ENCODE assay signal across 9 mouse cellular contexts in genomic region chr16:32273338-32273737, GRCm38 (mm10). TPM values are rescaled to one million over a fixed set of nuclear protein-coding genes. Genes with fewer than 3 reads are reported as not detected.
A peak's percentile ranks its signal among the peaks of the same experiment; 100 is the strongest.
DNase-seq lines count a peak whose midpoint lies in the region; ATAC-seq and TF ChIP-seq lines count a peak whose summit lies in the region.
"Had no signal": no experiment of that assay in that cellular context is flagged by ENCODE, and none has a peak within 500 bp of the region (broad histone marks: within the 10 kb centered on the region; RNA-seq: fewer than 3 reads in every experiment).

No protein-coding gene starts in this region.

- H3K4me1 ChIP-seq in hindbrain, embryonic 11.5 days (replicated peaks; ENCODE audit: control insufficient read depth, insufficient read depth, low read length) = no peaks in the 10 kb centered on the region
- peaks cover 6% of the 10 kb centered on the region for H3K4me1 ChIP-seq in hindbrain, embryonic 14.5 days (replicated peaks; ENCODE audit: control insufficient read depth, insufficient read depth, low read length)
- H3K4me1 ChIP-seq in ES-E14 (ENCODE audit: control insufficient read depth in 2 of 2, insufficient read depth in 2 of 2, low read length in 2 of 2, poor library complexity in 1 of 2) = peaks cover 0 to 9% of the 10 kb centered on the region in 2 experiments; a peak in 3 of 4 replicates
- H3K4me1 ChIP-seq in liver, postnatal 0 days (ENCODE audit: insufficient read depth) = peaks cover 12% of the 10 kb centered on the region; the same call in 1 of the 2 replicates
- peaks cover 6% of the 10 kb centered on the region for H3K4me1 ChIP-seq in heart, embryonic 12.5 days (replicated peaks)

- DNase-seq in hindbrain, embryonic 11.5 days (ENCODE audit: low spot score) = peak; percentile 20
- no peak for DNase-seq in hindbrain, embryonic 14.5 days (ENCODE audit: low spot score)
- DNase-seq in A20 (ENCODE audit: low read depth, low spot score) = peak; percentile 62
- peak; percentile 68 for DNase-seq in ES-E14 (ENCODE audit: low read depth, low spot score)
- DNase-seq in liver, postnatal 0 days = peak; percentile 45
- DNase-seq in layer of hippocampus, postnatal 25 days (ENCODE audit: extremely low spot score in 1 of 2, low spot score in 1 of 2) = no peak

- H3K36me3 ChIP-seq in hindbrain, embryonic 11.5 days (ENCODE audit: control insufficient read depth, insufficient read depth, low read length) = no peaks in the 10 kb centered on the region
- no peaks in the 10 kb centered on the region for H3K36me3 ChIP-seq in hindbrain, embryonic 14.5 days (replicated peaks; ENCODE audit: control insufficient read depth, insufficient read depth)
- H3K36me3 ChIP-seq in ES-E14 (ENCODE audit: control insufficient read depth, insufficient read depth, low read length, poor library complexity, severe bottlenecking) = no peaks in the 10 kb centered on the region
- H3K36me3 ChIP-seq in liver, postnatal 0 days (replicated peaks; ENCODE audit: insufficient read depth, low read length) = no peaks in the 10 kb centered on the region
- H3K36me3 ChIP-seq in heart, embryonic 12.5 days = no peaks in the 10 kb centered on the region

- no peaks in the 10 kb centered on the region for H3K27me3 ChIP-seq in hindbrain, embryonic 11.5 days (ENCODE audit: control insufficient read depth, insufficient read depth, low read length)
- H3K27me3 ChIP-seq in hindbrain, embryonic 14.5 days (ENCODE audit: control insufficient read depth, insufficient read depth, low read length) = no peaks in the 10 kb centered on the region
- no peaks in the 10 kb centered on the region for H3K27me3 ChIP-seq in liver, postnatal 0 days (ENCODE audit: insufficient read depth, low read length)
- no peaks in the 10 kb centered on the region for H3K27me3 ChIP-seq in heart, embryonic 12.5 days (replicated peaks)

- H3K9ac ChIP-seq in hindbrain, embryonic 11.5 days (ENCODE audit: low read depth, low read length) = no peak overlapping the region
- no peak overlapping the region for H3K9ac ChIP-seq in hindbrain, embryonic 14.5 days
- H3K9ac ChIP-seq in ES-E14 (ENCODE audit: insufficient read depth, low read depth, low read length, poor library complexity, severe bottlenecking) = no peak overlapping the region
- H3K9ac ChIP-seq in liver, postnatal 0 days (replicated peaks) = no peak overlapping the region
- H3K9ac ChIP-seq in heart, embryonic 12.5 days = no peak overlapping the region

- no peak for ATAC-seq in hindbrain, embryonic 11.5 days (ENCODE audit: low FRiP score)
- no peak for ATAC-seq in hindbrain, embryonic 14.5 days (ENCODE audit: low FRiP score)
- ATAC-seq in liver, postnatal 0 days = no peak
- ATAC-seq in erythroblast, adult 5-6 weeks (replicated peaks; ENCODE audit: low FRiP score, poor library complexity, severe bottlenecking) = no peak
- ATAC-seq in heart, embryonic 12.5 days (ENCODE audit: insufficient number of reproducible peaks, low FRiP score) = no peak

- no peak overlapping the region for H3K4me2 ChIP-seq in hindbrain, embryonic 11.5 days (replicated peaks; ENCODE audit: low read depth, low read length)
- no peak overlapping the region for H3K4me2 ChIP-seq in hindbrain, embryonic 14.5 days (replicated peaks)
- H3K4me2 ChIP-seq in liver, postnatal 0 days (ENCODE audit: low read depth, low read length) = no peak overlapping the region
- H3K4me2 ChIP-seq in heart, embryonic 12.5 days = no peak overlapping the region

- H3K9me3 ChIP-seq in hindbrain, embryonic 11.5 days (ENCODE audit: control insufficient read depth, low read length) = no peaks in the 10 kb centered on the region
- H3K9me3 ChIP-seq in hindbrain, embryonic 14.5 days (ENCODE audit: control insufficient read depth, low read length) = no peaks in the 10 kb centered on the region
- H3K9me3 ChIP-seq in ES-E14 (ENCODE audit: control insufficient read depth, insufficient read depth, low read depth, low read length) = no peaks in the 10 kb centered on the region
- H3K9me3 ChIP-seq in liver, postnatal 0 days (ENCODE audit: low read length) = no peaks in the 10 kb centered on the region
- no peaks in the 10 kb centered on the region; the same call in 1 of the 2 replicates for H3K9me3 ChIP-seq in heart, embryonic 12.5 days (replicated peaks)

- no peak overlapping the region for H3K27ac ChIP-seq in hindbrain, embryonic 11.5 days (ENCODE audit: low read depth, low read length)
- no peak overlapping the region for H3K27ac ChIP-seq in hindbrain, embryonic 14.5 days
- no peak overlapping the region for H3K27ac ChIP-seq in ES-E14 (ENCODE audit: insufficient read depth, low read depth, low read length, poor library complexity, severe bottlenecking)
- H3K27ac ChIP-seq in liver, postnatal 0 days (ENCODE audit: low read depth) = no peak overlapping the region
- no peak overlapping the region for H3K27ac ChIP-seq in heart, embryonic 12.5 days (ENCODE audit: poor library complexity, severe bottlenecking)
- H3K27ac ChIP-seq: macrophage had no signal

- TF ChIP-seq EP300 in liver, postnatal 0 days (IDR thresholded peaks at IDR 0.05; ENCODE audit: low read depth) = no peak

- no peak overlapping the region for H3K4me3 ChIP-seq in hindbrain, embryonic 11.5 days (ENCODE audit: low read depth, low read length)
- no peak overlapping the region for H3K4me3 ChIP-seq in hindbrain, embryonic 14.5 days (replicated peaks; ENCODE audit: low read length)
- no peak overlapping the region for H3K4me3 ChIP-seq in ES-E14 (ENCODE audit: insufficient read depth in 1 of 2, low read depth in 1 of 2, low read length in 2 of 2, poor library complexity in 1 of 2, severe bottlenecking in 1 of 2)
- no peak overlapping the region for H3K4me3 ChIP-seq in liver, postnatal 0 days (ENCODE audit: low read depth, low read length)
- no peak overlapping the region for H3K4me3 ChIP-seq in heart, embryonic 12.5 days

- peak; percentile 72 for TF ChIP-seq CTCF in liver, postnatal 0 days (IDR thresholded peaks at IDR 0.05; ENCODE audit: low read depth)

- in situ Hi-C loops in ES-E14 (cut with MboI; ENCODE audit: low sequenced_read_pairs in 2 of 2, unreplicated experiment in 2 of 2) = no loop called here

- WGBS in hindbrain, embryonic 11.5 days = 49% methylated on average over 9 of the region's 9 CpGs
- 50% methylated on average over 9 of the region's 9 CpGs for WGBS in hindbrain, embryonic 14.5 days
- WGBS in liver, postnatal 0 days (ENCODE audit: insufficient replicate concordance) = 61% methylated on average over 9 of the region's 9 CpGs
- WGBS in heart, embryonic 12.5 days = 53% methylated on average over 9 of the region's 9 CpGs

RNA-seq across cellular contexts. Expression of gene Smco1, which starts 2.1 kb away (rescaled TPM):
- not detected in 2 replicates for polyA plus RNA-seq in hindbrain, embryonic 11.5 days (2014; fragmentation: Nextera tagmentation; extraction: Ambion mirVana)
- 0.19 TPM in 1 of 2 replicates, not detected in the other for polyA plus RNA-seq in hindbrain, embryonic 14.5 days (2014; fragmentation: Nextera tagmentation; extraction: Ambion mirVana)
- not detected in 2 replicates for total RNA-seq in ES-E14 (2012; rRNA removed)
- not detected in 2 replicates for polyA plus RNA-seq in liver, postnatal 0 days (2015; fragmentation: Nextera tagmentation; extraction: Ambion mirVana)
- total RNA-seq in erythroblast, adult 5-6 weeks (2015; ENCODE audit: low replicate concordance) = not detected in 2 replicates
- total RNA-seq in erythroblast, adult 5-6 weeks (2017; ENCODE audit: low replicate concordance) = not detected in 2 replicates
- 0.18 TPM in 1 of 2 replicates, not detected in the other for polyA plus RNA-seq in heart, embryonic 12.5 days (2016; fragmentation: Nextera tagmentation; extraction: Ambion mirVana)
- under 1 TPM; 0.20 to 0.26 TPM for total RNA-seq in layer of hippocampus, postnatal 25 days (2021)
- polyA plus RNA-seq: macrophage had no signal

RNA-seq across cellular contexts. Expression of gene Rnf168, which starts 3.9 kb away (rescaled TPM):
- polyA plus RNA-seq in hindbrain, embryonic 11.5 days (2014; fragmentation: Nextera tagmentation; extraction: Ambion mirVana) = 25.8 and 31.1 TPM in 2 replicates
- polyA plus RNA-seq in hindbrain, embryonic 14.5 days (2014; fragmentation: Nextera tagmentation; extraction: Ambion mirVana) = 23.2 and 28.0 TPM in 2 replicates
- total RNA-seq in ES-E14 (2012; rRNA removed) = 21.3 and 28.2 TPM in 2 replicates
- polyA plus RNA-seq in liver, postnatal 0 days (2015; fragmentation: Nextera tagmentation; extraction: Ambion mirVana) = 8.7 and 10.7 TPM in 2 replicates
- total RNA-seq in erythroblast, adult 5-6 weeks (2015; ENCODE audit: low replicate concordance) = 5.0 and 10.0 TPM in 2 replicates
- total RNA-seq in erythroblast, adult 5-6 weeks (2017; ENCODE audit: low replicate concordance) = 27.6 and 29.0 TPM in 2 replicates
- 26.6 and 27.3 TPM in 2 replicates for polyA plus RNA-seq in heart, embryonic 12.5 days (2016; fragmentation: Nextera tagmentation; extraction: Ambion mirVana)
- total RNA-seq in layer of hippocampus, postnatal 25 days (2021) = 10 to 100 TPM; 25.0 to 26.5 TPM

RNA-seq across cellular contexts. Expression of gene Wdr53, which starts 26.3 kb away (rescaled TPM):
- polyA plus RNA-seq in hindbrain, embryonic 11.5 days (2014; fragmentation: Nextera tagmentation; extraction: Ambion mirVana) = 16.6 and 18.8 TPM in 2 replicates
- 11.0 and 15.6 TPM in 2 replicates for polyA plus RNA-seq in hindbrain, embryonic 14.5 days (2014; fragmentation: Nextera tagmentation; extraction: Ambion mirVana)
- total RNA-seq in ES-E14 (2012; rRNA removed) = 11.5 and 14.9 TPM in 2 replicates
- 10.7 and 10.8 TPM in 2 replicates for polyA plus RNA-seq in liver, postnatal 0 days (2015; fragmentation: Nextera tagmentation; extraction: Ambion mirVana)
- 0.58 and 2.3 TPM in 2 replicates for total RNA-seq in erythroblast, adult 5-6 weeks (2015; ENCODE audit: low replicate concordance)
- 5.3 and 5.6 TPM in 2 replicates for total RNA-seq in erythroblast, adult 5-6 weeks (2017; ENCODE audit: low replicate concordance)
- 11.9 and 12.5 TPM in 2 replicates for polyA plus RNA-seq in heart, embryonic 12.5 days (2016; fragmentation: Nextera tagmentation; extraction: Ambion mirVana)
- 10 to 100 TPM; 12.8 to 13.7 TPM for total RNA-seq in layer of hippocampus, postnatal 25 days (2021)

RNA-seq across cellular contexts. Expression of gene Fbxo45, which starts 26.4 kb away (rescaled TPM):
- 15.6 and 22.8 TPM in 2 replicates for polyA plus RNA-seq in hindbrain, embryonic 11.5 days (2014; fragmentation: Nextera tagmentation; extraction: Ambion mirVana)
- polyA plus RNA-seq in hindbrain, embryonic 14.5 days (2014; fragmentation: Nextera tagmentation; extraction: Ambion mirVana) = 19.0 and 20.3 TPM in 2 replicates
- total RNA-seq in ES-E14 (2012; rRNA removed) = 11.4 and 14.2 TPM in 2 replicates
- polyA plus RNA-seq in liver, postnatal 0 days (2015; fragmentation: Nextera tagmentation; extraction: Ambion mirVana) = 3.1 and 3.4 TPM in 2 replicates
- 1.9 and 2.7 TPM in 2 replicates for total RNA-seq in erythroblast, adult 5-6 weeks (2015; ENCODE audit: low replicate concordance)
- total RNA-seq in erythroblast, adult 5-6 weeks (2017; ENCODE audit: low replicate concordance) = 8.0 and 10.0 TPM in 2 replicates
- polyA plus RNA-seq in heart, embryonic 12.5 days (2016; fragmentation: Nextera tagmentation; extraction: Ambion mirVana) = 14.9 and 16.2 TPM in 2 replicates
- 10 to 100 TPM; 43.3 to 46.4 TPM for total RNA-seq in layer of hippocampus, postnatal 25 days (2021)

RNA-seq across cellular contexts. Expression of gene Ubxn7, which starts 58.7 kb away (rescaled TPM):
- 24.9 and 40.5 TPM in 2 replicates for polyA plus RNA-seq in hindbrain, embryonic 11.5 days (2014; fragmentation: Nextera tagmentation; extraction: Ambion mirVana)
- 23.4 and 23.8 TPM in 2 replicates for polyA plus RNA-seq in hindbrain, embryonic 14.5 days (2014; fragmentation: Nextera tagmentation; extraction: Ambion mirVana)
- total RNA-seq in ES-E14 (2012; rRNA removed) = 44.2 and 47.6 TPM in 2 replicates
- polyA plus RNA-seq in liver, postnatal 0 days (2015; fragmentation: Nextera tagmentation; extraction: Ambion mirVana) = 4.7 and 4.8 TPM in 2 replicates
- 52.1 and 72.9 TPM in 2 replicates for total RNA-seq in erythroblast, adult 5-6 weeks (2015; ENCODE audit: low replicate concordance)
- total RNA-seq in erythroblast, adult 5-6 weeks (2017; ENCODE audit: low replicate concordance) = 58.9 and 66.2 TPM in 2 replicates
- 24.2 and 24.6 TPM in 2 replicates for polyA plus RNA-seq in heart, embryonic 12.5 days (2016; fragmentation: Nextera tagmentation; extraction: Ambion mirVana)
- total RNA-seq in layer of hippocampus, postnatal 25 days (2021) = 10 to 100 TPM; 49.4 to 58.2 TPM

Comparison
In these comparisons a context has a peak if more than half of its experiments do, and no peak if none do; other contexts are left out.
1. DNase-seq: peak in hindbrain, embryonic 11.5 days (single experiment), A20 (single experiment), ES-E14 (single experiment) and liver, postnatal 0 days (single experiment); none in hindbrain, embryonic 14.5 days (single experiment) and layer of hippocampus, postnatal 25 days (0 of 2).